Mouse (Mus musculus) stomach, postnatal 0 days (tissue): ENCODE results near the gene Yes1.

Source experiments
- CTCF ChIP-seq: IDR thresholded peaks from 2 replicates; pipeline ENCODE4 v1.5.1; 2016; ENCODE audit warnings: antibody characterized with exemption, low read depth, mild to moderate bottlenecking, moderate library complexity
- EP300 ChIP-seq: optimal IDR thresholded peaks from 2 replicates; pipeline ENCODE3; 2016; ENCODE audit warnings: antibody characterized with exemption

- TF ChIP-seq CTCF = no peak
- no peak for TF ChIP-seq EP300
These were observed 12.7 kb downstream of the Yes1 start for GRCm38 (mm10) chr5:32623649-32624048.
